Comparison of ENCODE assay signal across 16 mouse cellular contexts in genomic region chr8:34612396-34612795, GRCm38 (mm10).
"Had no signal": no experiment of that assay in that cellular context is flagged by ENCODE, and none has a peak within 500 bp of the region (broad histone marks: within the 10 kb centered on the region; RNA-seq: fewer than 3 reads in every experiment).

No protein-coding gene starts in this region.

- H3K4me3 ChIP-seq: kidney, embryonic 15.5 days; layer of hippocampus, adult 2 months; liver, embryonic 13.5 days; neural tube, embryonic 12.5 days; neural tube, embryonic 15.5 days had no signal

- H3K4me2 ChIP-seq: kidney, embryonic 15.5 days; liver, embryonic 13.5 days; midbrain, embryonic 11.5 days; neural tube, embryonic 12.5 days; neural tube, embryonic 15.5 days had no signal

- H3K4me1 ChIP-seq: kidney, embryonic 15.5 days; liver, embryonic 13.5 days; neural tube, embryonic 12.5 days; neural tube, embryonic 15.5 days had no signal

- DNase-seq: kidney, adult 8-10 months; kidney, postnatal 10 days; kidney, postnatal 4 days; liver, embryonic 13.5 days; lung, adult 2 months; lung, postnatal 14 days; lung, postnatal 4 days; midbrain, embryonic 14.5 days; right cerebral cortex, postnatal 14 days; right cerebral cortex, postnatal 4 days had no signal

- H3K27ac ChIP-seq: kidney, embryonic 15.5 days; layer of hippocampus, adult 2 months; liver, embryonic 13.5 days; neural tube, embryonic 12.5 days; neural tube, embryonic 15.5 days; stomach, postnatal 0 days had no signal

- H3K9me3 ChIP-seq: kidney, embryonic 15.5 days; liver, embryonic 13.5 days; neural tube, embryonic 12.5 days; neural tube, embryonic 15.5 days had no signal

- H3K9ac ChIP-seq: kidney, embryonic 15.5 days; liver, embryonic 13.5 days; neural tube, embryonic 12.5 days; neural tube, embryonic 15.5 days had no signal

- H3K27me3 ChIP-seq: kidney, embryonic 15.5 days; liver, embryonic 13.5 days; neural tube, embryonic 12.5 days; neural tube, embryonic 15.5 days had no signal

- H3K36me3 ChIP-seq: kidney, embryonic 15.5 days; liver, embryonic 13.5 days; neural tube, embryonic 12.5 days; neural tube, embryonic 15.5 days had no signal
